ENCODE assay signal across 22 mouse cellular contexts in genomic region chr5:36248022-36248421, GRCm38 (mm10). TPM values are rescaled to one million over a fixed set of nuclear protein-coding genes. Genes with fewer than 3 reads are reported as not detected.
"Had no signal": no experiment of that assay in that cellular context is flagged by ENCODE, and none has a peak within 500 bp of the region (broad histone marks: within the 10 kb centered on the region; RNA-seq: fewer than 3 reads in every experiment).

No protein-coding gene starts in this region.

- H3K4me2 ChIP-seq: liver, embryonic 12.5 days; lung, embryonic 15.5 days; midbrain, embryonic 12.5 days; neural tube, embryonic 13.5 days; neural tube, embryonic 15.5 days had no signal

- H3K9me3 ChIP-seq: liver, embryonic 12.5 days; lung, embryonic 15.5 days; midbrain, embryonic 12.5 days; neural tube, embryonic 13.5 days; neural tube, embryonic 15.5 days had no signal

- H3K36me3 ChIP-seq: liver, embryonic 12.5 days; lung, embryonic 15.5 days; midbrain, embryonic 10.5 days; midbrain, embryonic 12.5 days; neural tube, embryonic 13.5 days; neural tube, embryonic 15.5 days had no signal

- H3K27ac ChIP-seq: liver, embryonic 12.5 days; liver, embryonic 14.5 days; lung, embryonic 15.5 days; midbrain, embryonic 10.5 days; midbrain, embryonic 12.5 days; neural tube, embryonic 13.5 days; neural tube, embryonic 15.5 days had no signal

- DNase-seq: lung, adult 2 months; lung, postnatal 10 days; midbrain, embryonic 14.5 days; retina, postnatal 1 day; right cerebral cortex, adult 18-20 months; right cerebral cortex, postnatal 25 days; right cerebral cortex, postnatal 4 days; spleen, adult 18-20 months; thymus, adult 2 months; thymus, postnatal 25 days; thymus, postnatal 4 days had no signal

- H3K9ac ChIP-seq: liver, embryonic 12.5 days; liver, embryonic 14.5 days; lung, embryonic 15.5 days; midbrain, embryonic 12.5 days; neural tube, embryonic 13.5 days; neural tube, embryonic 15.5 days had no signal

- H3K4me3 ChIP-seq: liver, embryonic 12.5 days; lung, embryonic 15.5 days; midbrain, embryonic 10.5 days; midbrain, embryonic 12.5 days; myocyte; neural tube, embryonic 13.5 days; neural tube, embryonic 15.5 days had no signal

- ATAC-seq: liver, embryonic 12.5 days; midbrain, embryonic 16.5 days had no signal

- H3K4me1 ChIP-seq: liver, embryonic 12.5 days; midbrain, embryonic 10.5 days; midbrain, embryonic 12.5 days; neural tube, embryonic 13.5 days had no signal

- H3K27me3 ChIP-seq: liver, embryonic 12.5 days; lung, embryonic 15.5 days; midbrain, embryonic 12.5 days; neural tube, embryonic 13.5 days; neural tube, embryonic 15.5 days had no signal

RNA-seq across cellular contexts. Expression of gene Psapl1, which starts 44.2 kb away (rescaled TPM):
- polyA plus RNA-seq: liver, embryonic 12.5 days; liver, embryonic 14.5 days; liver, embryonic 16.5 days; midbrain, embryonic 10.5 days; midbrain, embryonic 14.5 days; midbrain, embryonic 16.5 days; neural tube, embryonic 15.5 days; testis, adult 2 months had no signal
